Mouse (Mus musculus) CD4-positive, CD25-positive, alpha-beta regulatory T cell, adult 2 months (primary cell): ENCODE data around the gene Ramp2.

Source experiments
- DNase-seq: peaks from one replicate; pipeline ENCODE4 v3.0.0-alpha.2; 2012; ENCODE audit warnings: low read depth, low spot score

Ramp2 gene

DNA sequence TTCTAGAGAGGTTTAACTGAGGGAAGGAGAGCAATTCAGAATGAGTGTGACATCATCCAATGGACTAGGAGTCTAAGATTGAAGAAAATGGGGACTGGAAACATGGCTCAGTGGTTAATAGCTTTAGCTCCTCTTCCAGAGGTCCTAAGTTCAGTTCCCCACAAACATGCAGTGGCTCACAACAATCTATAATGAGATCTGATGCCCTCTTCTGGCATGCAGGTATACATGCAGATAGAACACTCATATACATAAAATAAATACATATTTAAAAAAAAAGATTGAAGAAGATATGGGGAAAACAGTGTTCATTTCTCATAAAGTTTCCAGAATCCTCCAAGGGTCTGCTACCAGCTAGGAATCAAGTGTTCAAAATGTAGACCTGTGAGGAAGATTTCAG lies 10.4 kb upstream of the Ramp2 start:
- DNase-seq: no peak

- no peak for DNase-seq
Observed at GRCm38 (mm10) chr11:101236782-101237181, 9.0 kb upstream of the Ramp2 start.

GRCm38 (mm10) chr11:101238071-101238647 lies 7.7 kb upstream of the Ramp2 start:
- DNase-seq: no peak

DNA sequence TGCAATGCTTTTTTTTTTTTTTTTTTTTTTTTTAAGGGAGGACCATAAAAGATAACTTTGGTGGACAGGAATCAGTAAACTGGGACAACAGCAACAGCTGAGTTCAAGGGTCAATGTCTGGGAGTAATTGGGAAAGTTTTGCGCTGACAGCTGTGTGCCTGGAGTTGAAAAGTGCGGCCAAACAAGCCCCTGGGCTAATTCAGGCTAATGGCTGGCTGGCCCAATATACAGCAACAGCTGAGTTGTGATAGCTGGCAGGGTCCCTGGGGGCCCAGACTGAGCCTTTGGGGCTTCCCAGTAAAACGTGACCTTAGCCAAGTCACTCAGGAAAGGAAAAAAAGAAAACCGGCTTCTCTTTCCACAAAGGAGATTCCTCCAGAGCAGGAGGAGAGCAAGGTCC lies 757 bp upstream of the Ramp2 start:
- DNase-seq: no peak

- DNase-seq: no peak
Observed at GRCm38 (mm10) chr11:101246702-101247012, 829 bp downstream of the Ramp2 start.

DNA sequence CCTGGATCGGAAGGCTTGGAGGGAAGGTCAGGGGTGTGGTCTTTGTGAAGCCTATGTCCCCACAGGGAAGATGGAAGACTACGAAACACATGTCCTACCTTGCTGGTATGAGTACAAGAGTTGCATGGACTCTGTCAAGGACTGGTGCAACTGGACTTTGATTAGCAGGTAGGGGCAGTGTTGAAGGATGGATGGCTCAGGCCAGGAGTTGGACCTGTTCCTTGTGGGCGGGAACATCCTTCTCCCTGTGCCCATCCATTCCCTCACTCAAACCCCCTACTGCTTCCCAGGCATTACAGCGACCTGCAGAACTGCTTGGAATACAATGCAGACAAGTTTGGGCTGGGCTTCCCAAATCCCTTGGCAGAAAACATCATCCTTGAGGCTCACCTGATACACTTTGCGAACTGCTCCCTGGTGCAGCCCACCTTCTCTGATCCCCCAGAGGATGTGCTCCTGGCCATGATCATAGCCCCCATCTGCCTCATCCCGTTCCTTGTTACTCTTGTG lies 1.7 kb downstream of the Ramp2 start:
- DNase-seq: no peak

- peak; percentile 87 for DNase-seq
Observed at GRCm38 (mm10) chr11:101248258-101248994, 2.6 kb downstream of the Ramp2 start.

- no peak for DNase-seq
Observed at GRCm38 (mm10) chr11:101251031-101251430, 5.2 kb downstream of the Ramp2 start.

DNA sequence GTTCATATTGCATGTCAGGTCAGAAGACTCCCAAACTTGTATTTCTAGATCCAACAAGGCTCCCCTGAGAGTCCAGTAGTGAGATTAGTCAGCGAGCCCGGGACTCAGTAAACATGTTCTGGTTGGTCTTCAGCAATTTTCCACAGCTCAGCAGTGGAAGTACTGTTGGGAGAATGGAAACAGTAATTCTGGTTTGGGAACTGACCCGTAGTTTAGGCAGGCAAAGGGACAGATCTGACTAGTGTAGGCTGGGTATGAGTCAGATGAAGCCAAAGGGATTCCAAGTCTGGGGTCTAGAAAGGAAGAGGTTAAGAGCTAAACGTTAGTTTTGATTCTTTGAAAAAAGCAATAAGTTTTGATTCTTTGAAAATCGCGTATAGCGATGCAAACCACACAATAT lies 7.1 kb downstream of the Ramp2 start:
- peak; percentile 20 for DNase-seq

GRCm38 (mm10) chr11:101253613-101254389 lies 8.0 kb downstream of the Ramp2 start, which contains the start of gene Vps25:
Gene Vps25, plus strand, starts transcription at chr11:101253707.
- DNase-seq: peak; percentile 89

GRCm38 (mm10) chr11:101255826-101256775 lies 10.3 kb downstream of the Ramp2 start:
- no peak for DNase-seq

GRCm38 (mm10) chr11:101259261-101259712 lies 13.5 kb downstream of the Ramp2 start:
- DNase-seq: no peak

DNA sequence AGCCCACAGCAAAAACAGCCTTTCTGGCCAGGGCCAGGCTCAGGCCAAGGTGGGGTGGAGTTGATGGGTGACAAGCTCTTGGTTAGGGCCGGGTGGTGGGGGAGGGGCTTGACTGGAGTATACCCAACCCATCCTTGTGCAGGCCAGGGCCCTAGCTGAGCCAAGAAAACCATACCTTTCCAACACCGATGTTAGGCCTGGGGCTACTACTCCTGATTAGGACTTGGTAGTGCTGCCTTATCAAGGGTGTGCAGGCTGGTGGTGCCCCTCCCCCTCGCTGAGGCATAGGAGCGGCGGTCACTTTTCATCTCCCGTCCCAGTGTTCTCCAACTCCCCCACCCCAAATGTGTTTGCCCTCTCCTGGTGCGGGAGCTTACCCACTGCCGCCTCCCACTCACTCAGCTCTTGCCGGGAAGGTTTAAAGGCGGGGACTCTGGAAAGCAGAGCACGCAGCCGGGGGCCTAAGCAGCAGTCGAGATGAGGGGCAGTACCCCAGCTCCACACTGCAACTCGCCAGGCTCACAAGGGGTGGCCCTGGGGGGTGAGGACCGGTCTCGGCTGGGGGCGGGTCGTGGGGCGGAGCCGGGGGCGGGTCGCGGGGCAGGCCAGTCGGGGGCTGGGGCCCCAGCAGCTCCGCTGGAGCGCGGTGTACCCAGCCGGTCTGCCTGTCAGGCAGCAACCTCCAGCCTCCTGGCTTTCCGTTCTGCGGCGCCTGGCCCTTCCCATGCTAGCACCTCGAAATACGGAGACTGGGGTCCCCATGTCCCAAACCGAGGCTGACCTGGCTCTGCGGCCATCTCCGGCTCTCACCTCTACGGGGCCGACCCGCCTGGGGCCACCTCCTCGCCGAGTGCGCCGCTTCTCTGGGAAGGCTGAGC lies 14.4 kb downstream of the Ramp2 start, which contains the start of gene Wnk4:
Gene Wnk4, plus strand, starts transcription at position 620 of the 878 bp plus-strand sequence.
- peak; percentile 53 for DNase-seq

- DNase-seq: no peak
Observed at GRCm38 (mm10) chr11:101260826-101261380, 15.1 kb downstream of the Ramp2 start.

DNA sequence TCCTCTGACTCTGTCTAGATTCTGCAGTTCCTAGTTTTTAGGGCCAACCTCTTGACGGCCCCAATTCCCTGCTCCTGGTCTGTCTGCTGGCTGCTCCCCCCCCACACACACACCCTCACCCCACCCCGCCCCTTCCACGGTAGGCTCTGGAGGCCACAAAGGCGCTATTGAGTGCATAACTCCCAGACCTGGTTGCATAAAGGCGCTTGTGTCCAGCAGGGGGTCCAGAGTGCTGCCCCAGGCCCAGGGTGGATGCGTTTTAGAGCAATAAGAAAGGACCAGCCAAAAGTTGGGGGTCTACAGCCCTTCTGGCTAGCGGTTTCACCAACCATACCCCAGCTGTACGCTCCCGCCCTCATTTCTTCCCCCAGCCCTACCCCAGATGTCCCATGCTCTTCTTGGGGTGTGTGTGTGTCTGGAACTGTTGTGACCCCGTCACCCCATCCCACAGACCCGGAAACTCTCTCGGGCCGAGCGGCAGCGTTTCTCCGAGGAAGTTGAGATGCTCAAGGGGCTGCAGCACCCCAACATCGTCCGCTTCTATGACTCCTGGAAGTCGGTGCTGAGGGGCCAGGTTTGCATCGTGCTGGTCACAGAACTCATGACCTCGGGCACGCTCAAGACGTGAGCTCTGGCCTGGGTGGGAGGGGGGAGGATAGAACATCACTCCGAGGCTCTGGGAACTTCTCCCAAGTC lies 16.6 kb downstream of the Ramp2 start:
- peak; percentile 17 for DNase-seq

- DNase-seq: no peak
Observed at GRCm38 (mm10) chr11:101263138-101263988, 17.5 kb downstream of the Ramp2 start.

DNA sequence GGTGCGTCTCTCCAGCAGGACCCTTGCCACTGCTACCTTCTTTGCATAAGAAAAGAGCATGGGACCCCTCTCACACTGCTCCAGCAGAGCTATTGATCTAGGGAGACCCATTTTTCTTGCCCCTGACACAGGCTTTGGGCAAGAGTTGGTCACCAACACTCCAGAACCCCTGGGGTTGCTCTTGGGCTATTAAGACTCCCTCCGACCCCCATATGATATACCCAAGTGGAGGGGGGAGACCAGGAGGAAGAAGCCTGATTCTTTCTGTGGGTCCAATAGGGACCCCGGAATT lies 18.1 kb downstream of the Ramp2 start:
- DNase-seq: no peak

DNA sequence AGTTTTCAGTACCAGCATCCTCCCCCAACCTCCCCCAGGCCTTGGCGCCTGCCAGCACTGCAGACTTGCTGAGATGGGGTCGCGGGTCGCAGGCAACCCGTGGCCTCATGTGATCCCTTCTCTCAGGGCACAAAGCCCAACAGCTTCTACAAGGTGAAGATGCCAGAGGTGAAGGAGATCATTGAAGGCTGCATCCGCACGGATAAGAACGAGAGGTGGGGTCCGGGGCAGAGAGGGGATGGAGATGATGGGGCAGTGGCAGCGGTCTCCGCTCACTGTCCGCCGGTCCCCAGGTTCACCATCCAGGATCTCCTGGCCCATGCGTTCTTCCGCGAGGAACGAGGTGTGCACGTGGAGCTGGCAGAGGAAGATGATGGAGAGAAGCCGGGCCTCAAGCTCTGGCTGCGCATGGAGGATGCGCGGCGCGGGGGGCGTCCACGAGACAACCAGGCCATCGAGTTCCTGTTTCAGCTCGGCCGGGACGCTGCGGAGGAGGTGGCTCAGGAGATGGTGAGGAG lies 19.2 kb downstream of the Ramp2 start:
- no peak for DNase-seq
